Mouse (Mus musculus): ENCODE results near the gene Rabggta. TPM values are rescaled to one million over a fixed set of nuclear protein-coding genes. Genes with fewer than 3 reads are reported as not detected.
"Not testable (repeated sequence)": the region's sequence is repeated elsewhere in the genome, so short reads cannot be mapped to it uniquely, and the experiment has no call there.

Rabggta gene
- polyA plus RNA-seq, 1 experiment = 18.4 TPM

GRCm38 (mm10) chr14:55765696-55766095 is 43.6 kb upstream of the Rabggta start, which contains the start of gene Ltb4r1:
Gene Ltb4r1, plus strand, starts transcription at chr14:55765962.
- Histone ChIP-seq H3K4me3 (no peak within 1 kb of the TSS), H3K36me3 (ENCODE audit: control insufficient read depth, insufficient read depth) (no peaks in the 10 kb centered on the region), H3K4me2 (ENCODE audit: low read depth) (no peak within 1 kb of the TSS), H3ac (ENCODE audit: control insufficient read depth, insufficient read length) (no peak within 1 kb of the TSS), H3K27me3 (ENCODE audit: control insufficient read depth, insufficient read depth, insufficient read length) (peaks cover 72% of the 10 kb centered on the region), H3K79me2 (ENCODE audit: control insufficient read depth, insufficient read depth) (no peaks in the 10 kb centered on the region)
- TF ChIP-seq USF1 (IDR thresholded peaks at IDR 0.05; ENCODE audit: low read depth) = no peak
- no peak for TF ChIP-seq SRF (IDR thresholded peaks at IDR 0.05; ENCODE audit: control insufficient read depth, insufficient read length, low read depth)
- TF ChIP-seq TCF12 (IDR thresholded peaks at IDR 0.05; ENCODE audit: insufficient read depth, poor library complexity, severe bottlenecking) = no peak
- TF ChIP-seq TCF3 (IDR thresholded peaks at IDR 0.05; ENCODE audit: insufficient read length, low read depth) = no peak
- TF ChIP-seq POLR2A (IDR thresholded peaks at IDR 0.05; ENCODE audit: insufficient read length, low read depth) = no peak
- no peak for TF ChIP-seq MYOD1 (IDR thresholded peaks at IDR 0.05; ENCODE audit: control insufficient read depth in 1 of 3, insufficient read length in 2 of 3, low read depth in 2 of 3)
- no peak for TF ChIP-seq CEBPB (IDR thresholded peaks at IDR 0.05; ENCODE audit: insufficient read depth, poor library complexity, severe bottlenecking)
- TF ChIP-seq POLR2AphosphoS2 (IDR thresholded peaks at IDR 0.05; ENCODE audit: insufficient read length, low read depth) = no peak
- TF ChIP-seq MAX (IDR thresholded peaks at IDR 0.05; ENCODE audit: low read depth) = no peak
- TF ChIP-seq REST (IDR thresholded peaks at IDR 0.05; ENCODE audit: insufficient read depth, insufficient read length) = no peak
- TF ChIP-seq MYOG (IDR thresholded peaks at IDR 0.05; ENCODE audit: control insufficient read depth in 1 of 3, insufficient read depth in 1 of 3, insufficient read length in 2 of 3, low read depth in 2 of 3) = no peak
- TF ChIP-seq E2F4 (IDR thresholded peaks at IDR 0.05; ENCODE audit: insufficient read depth) = no peak

GRCm38 (mm10) chr14:55763166-55763565 is 41.1 kb upstream of the Rabggta start:
- H3K79me2 ChIP-seq (ENCODE audit: control insufficient read depth, insufficient read depth) = no peaks in the 10 kb centered on the region
- H3K4me2 ChIP-seq (ENCODE audit: low read depth) = no peak overlapping the region
- peaks cover 65% of the 10 kb centered on the region for H3K27me3 ChIP-seq (ENCODE audit: control insufficient read depth, insufficient read depth, insufficient read length)
- no peak overlapping the region for H3K4me3 ChIP-seq
- H3ac ChIP-seq (ENCODE audit: control insufficient read depth, insufficient read length) = no peak overlapping the region
- H3K36me3 ChIP-seq (ENCODE audit: control insufficient read depth, insufficient read depth) = no peaks in the 10 kb centered on the region
- TF ChIP-seq SRF (IDR thresholded peaks at IDR 0.05; ENCODE audit: control insufficient read depth, insufficient read length, low read depth) = no peak
- TF ChIP-seq MYOG (IDR thresholded peaks at IDR 0.05; ENCODE audit: control insufficient read depth in 1 of 3, insufficient read depth in 1 of 3, insufficient read length in 2 of 3, low read depth in 2 of 3) = no peak
- TF ChIP-seq MYOD1 (IDR thresholded peaks at IDR 0.05; ENCODE audit: control insufficient read depth in 1 of 3, insufficient read length in 2 of 3, low read depth in 2 of 3) = no peak
- no peak for TF ChIP-seq CEBPB (IDR thresholded peaks at IDR 0.05; ENCODE audit: insufficient read depth, poor library complexity, severe bottlenecking)
- no peak for TF ChIP-seq USF1 (IDR thresholded peaks at IDR 0.05; ENCODE audit: low read depth)
- no peak for TF ChIP-seq POLR2AphosphoS2 (IDR thresholded peaks at IDR 0.05; ENCODE audit: insufficient read length, low read depth)
- no peak for TF ChIP-seq POLR2A (IDR thresholded peaks at IDR 0.05; ENCODE audit: insufficient read length, low read depth)
- no peak for TF ChIP-seq E2F4 (IDR thresholded peaks at IDR 0.05; ENCODE audit: insufficient read depth)
- TF ChIP-seq REST (IDR thresholded peaks at IDR 0.05; ENCODE audit: insufficient read depth, insufficient read length) = no peak
- TF ChIP-seq MAX (IDR thresholded peaks at IDR 0.05; ENCODE audit: low read depth) = no peak
- no peak for TF ChIP-seq TCF3 (IDR thresholded peaks at IDR 0.05; ENCODE audit: insufficient read length, low read depth)
- TF ChIP-seq TCF12 (IDR thresholded peaks at IDR 0.05; ENCODE audit: insufficient read depth, poor library complexity, severe bottlenecking) = no peak

GRCm38 (mm10) chr14:55762001-55762821 is 40.1 kb upstream of the Rabggta start:
- Histone ChIP-seq H3K27me3 (ENCODE audit: control insufficient read depth, insufficient read depth, insufficient read length) (peaks cover 55% of the 10 kb centered on the region), H3K36me3 (ENCODE audit: control insufficient read depth, insufficient read depth) (no peaks in the 10 kb centered on the region), H3K4me2 (ENCODE audit: low read depth) (peak overlapping the region; percentile 38), H3K79me2 (ENCODE audit: control insufficient read depth, insufficient read depth) (no peaks in the 10 kb centered on the region), H3ac (ENCODE audit: control insufficient read depth, insufficient read length) (no peak overlapping the region), H3K4me3 (no peak overlapping the region)
- TF ChIP-seq USF1 (IDR thresholded peaks at IDR 0.05; ENCODE audit: low read depth) (no peak), MYOG (IDR thresholded peaks at IDR 0.05; ENCODE audit: control insufficient read depth in 1 of 3, insufficient read depth in 1 of 3, insufficient read length in 2 of 3, low read depth in 2 of 3) (peak in 2 of 3 experiments; percentile 85 to 93), POLR2A (IDR thresholded peaks at IDR 0.05; ENCODE audit: insufficient read length, low read depth) (no peak), REST (IDR thresholded peaks at IDR 0.05; ENCODE audit: insufficient read depth, insufficient read length) (no peak), MYOD1 (IDR thresholded peaks at IDR 0.05; ENCODE audit: control insufficient read depth in 1 of 3, insufficient read length in 2 of 3, low read depth in 2 of 3) (peak in 2 of 3 experiments; percentile 65 to 77), TCF3 (IDR thresholded peaks at IDR 0.05; ENCODE audit: insufficient read length, low read depth) (peak; percentile 11)

- TF ChIP-seq POLR2AphosphoS2 (IDR thresholded peaks at IDR 0.05; ENCODE audit: insufficient read length, low read depth) (no peak), E2F4 (IDR thresholded peaks at IDR 0.05; ENCODE audit: insufficient read depth) (no peak), SRF (IDR thresholded peaks at IDR 0.05; ENCODE audit: control insufficient read depth, insufficient read length, low read depth) (no peak), MYOG (IDR thresholded peaks at IDR 0.05; ENCODE audit: control insufficient read depth in 1 of 3, insufficient read depth in 1 of 3, insufficient read length in 2 of 3, low read depth in 2 of 3) (no peak), TCF3 (IDR thresholded peaks at IDR 0.05; ENCODE audit: insufficient read length, low read depth) (no peak), POLR2A (IDR thresholded peaks at IDR 0.05; ENCODE audit: insufficient read length, low read depth) (no peak), USF1 (IDR thresholded peaks at IDR 0.05; ENCODE audit: low read depth) (no peak), MYOD1 (IDR thresholded peaks at IDR 0.05; ENCODE audit: control insufficient read depth in 1 of 3, insufficient read length in 2 of 3, low read depth in 2 of 3) (no peak), MAX (IDR thresholded peaks at IDR 0.05; ENCODE audit: low read depth) (no peak)
- no peak within 1 kb of the TSS for H3ac ChIP-seq (ENCODE audit: control insufficient read depth, insufficient read length)
- H3K79me2 ChIP-seq (ENCODE audit: control insufficient read depth, insufficient read depth) = no peaks in the 10 kb centered on the region
- peak within 1 kb of the TSS; percentile 38 for H3K4me2 ChIP-seq (ENCODE audit: low read depth)
- no peaks in the 10 kb centered on the region for H3K36me3 ChIP-seq (ENCODE audit: control insufficient read depth, insufficient read depth)
- no peak within 1 kb of the TSS for H3K4me3 ChIP-seq
- H3K27me3 ChIP-seq (ENCODE audit: control insufficient read depth, insufficient read depth, insufficient read length) = peaks cover 48% of the 10 kb centered on the region
Measured at GRCm38 (mm10) chr14:55761163-55761562, 39.1 kb upstream of the Rabggta start, which contains the start of gene Ltb4r2. Gene Ltb4r2, plus strand, starts transcription at chr14:55761428.

- peak overlapping the region; percentile 88 for H3K4me2 ChIP-seq (ENCODE audit: low read depth)
- not testable (repeated sequence) for H3K4me3 ChIP-seq; H3K36me3 ChIP-seq (ENCODE audit: control insufficient read depth, insufficient read depth); H3ac ChIP-seq (ENCODE audit: control insufficient read depth, insufficient read length); H3K79me2 ChIP-seq (ENCODE audit: control insufficient read depth, insufficient read depth)
- H3K27me3 ChIP-seq (ENCODE audit: control insufficient read depth, insufficient read depth, insufficient read length) = peaks cover 41% of the 10 kb centered on the region
Measured at GRCm38 (mm10) chr14:55760156-55760555, 38.1 kb upstream of the Rabggta start.

Measured in myocyte (in vitro differentiated cells).